Mouse (Mus musculus) megakaryocyte progenitor cell, adult 5-6 weeks (primary cell): ENCODE data around the gene Ggact. TPM values are rescaled to one million over a fixed set of nuclear protein-coding genes. Genes with fewer than 3 reads are reported as not detected.
A peak's percentile ranks its signal among the peaks of the same experiment; 100 is the strongest.

Experiments used
- ATAC-seq: replicated peaks from 2 replicates; pipeline ENCODE4 v1.8.0; 2016; ENCODE audit warnings: mild to moderate bottlenecking, moderate TSS enrichment, inconsistent platforms; ENCODE audit not compliant: poor library complexity
- total RNA-seq, 2 experiments: library from RNA; stranded (forward) in 1 of 2; stranded (reverse) in 1 of 2; fragments of 157-497, 149-512 nt in 1 of 2; fragments of 200-1000 nt in 1 of 2; gene quantifications; 2 replicates each; pipeline versions ENCODE4 v1.2.3 to v1.2.4; 2015 to 2017

The Ggact gene
- total RNA-seq, 2 experiments from 2014 or later: 3.7 to 9.9 TPM

GRCm38 (mm10) chr14:122871841-122872580, 41.5 kb downstream of the Ggact start:
- no peak for ATAC-seq

- ATAC-seq: no peak
These were observed 43.7 kb downstream of the Ggact start for GRCm38 (mm10) chr14:122869831-122870230.

GRCm38 (mm10) chr14:122867531-122868285, 45.8 kb downstream of the Ggact start:
- no peak for ATAC-seq

GRCm38 (mm10) chr14:122865462-122866129, 48.0 kb downstream of the Ggact start:
- peak; percentile 77 for ATAC-seq

GRCm38 (mm10) chr14:122862623-122863022, 50.9 kb downstream of the Ggact start:
- ATAC-seq: no peak

- no peak for ATAC-seq
These were observed 53.8 kb downstream of the Ggact start for GRCm38 (mm10) chr14:122859792-122860191.

- peak; percentile 60 for ATAC-seq
These were observed 61.0 kb downstream of the Ggact start for GRCm38 (mm10) chr14:122852506-122853057.

GRCm38 (mm10) chr14:122837018-122837417, 76.5 kb downstream of the Ggact start:
- no peak for ATAC-seq

GRCm38 (mm10) chr14:122836221-122836620, 77.3 kb downstream of the Ggact start:
- ATAC-seq: no peak

- no peak for ATAC-seq
These were observed 77.9 kb downstream of the Ggact start for GRCm38 (mm10) chr14:122835487-122836190.

- ATAC-seq: no peak
These were observed 78.8 kb downstream of the Ggact start for GRCm38 (mm10) chr14:122834753-122835152.

GRCm38 (mm10) chr14:122833666-122834065, 79.9 kb downstream of the Ggact start:
- ATAC-seq: no peak

GRCm38 (mm10) chr14:122830433-122830832, 83.1 kb downstream of the Ggact start:
- no peak for ATAC-seq

- no peak for ATAC-seq
These were observed 88.1 kb downstream of the Ggact start for GRCm38 (mm10) chr14:122825464-122825863.

- ATAC-seq: no peak
These were observed 89.8 kb downstream of the Ggact start for GRCm38 (mm10) chr14:122823791-122824190.

- ATAC-seq: no peak
These were observed 92.6 kb downstream of the Ggact start for GRCm38 (mm10) chr14:122821002-122821401.

- ATAC-seq: no peak
These were observed 113.3 kb downstream of the Ggact start for GRCm38 (mm10) chr14:122800296-122800695.

- ATAC-seq: no peak
These were observed 120.2 kb downstream of the Ggact start for GRCm38 (mm10) chr14:122793368-122793767.

GRCm38 (mm10) chr14:122790111-122790510, 123.4 kb downstream of the Ggact start:
- ATAC-seq: no peak

GRCm38 (mm10) chr14:122788199-122788598, 125.4 kb downstream of the Ggact start:
- peak; percentile 77 for ATAC-seq

- ATAC-seq: no peak
These were observed 128.9 kb downstream of the Ggact start for GRCm38 (mm10) chr14:122784701-122785100.
